Mouse (Mus musculus) right cerebral cortex, postnatal 36 days (tissue): ENCODE results near the gene Cckar.

Experiments
- DNase-seq, 2 experiments: peaks; one replicate each; pipeline ENCODE4 v3.0.0; 2022; ENCODE audit warnings: low spot score in 2 of 2, mixed read lengths in 1 of 2

Cckar gene

GRCm38 (mm10) chr5:53707235-53708177, at the start of gene Cckar:
TSS of gene Cckar (minus strand) at chr5:53707705.
- no peak for DNase-seq

GRCm38 (mm10) chr5:53744061-53744460, 36.6 kb upstream of the Cckar start:
- DNase-seq, result no peak

- DNase-seq, result no peak
Measured at GRCm38 (mm10) chr5:53732933-53733332, 25.4 kb upstream of the Cckar start.

GRCm38 (mm10) chr5:53727606-53728005, 20.1 kb upstream of the Cckar start:
- no peak for DNase-seq

GRCm38 (mm10) chr5:53726011-53726410, 18.5 kb upstream of the Cckar start:
- no peak for DNase-seq

GRCm38 (mm10) chr5:53716462-53716861, 9.0 kb upstream of the Cckar start:
- DNase-seq, result no peak

GRCm38 (mm10) chr5:53711277-53711676, 3.8 kb upstream of the Cckar start:
- DNase-seq, result no peak

- no peak for DNase-seq
Measured at GRCm38 (mm10) chr5:53708191-53708590, 686 bp upstream of the Cckar start.

- DNase-seq, result no peak
Measured at GRCm38 (mm10) chr5:53702686-53703085, 4.8 kb downstream of the Cckar start.

GRCm38 (mm10) chr5:53697794-53698193, 9.7 kb downstream of the Cckar start:
- DNase-seq, result no peak

GRCm38 (mm10) chr5:53696701-53697100, 10.8 kb downstream of the Cckar start:
- DNase-seq, result no peak

- DNase-seq, result no peak
Measured at GRCm38 (mm10) chr5:53692662-53693061, 14.8 kb downstream of the Cckar start.

- no peak for DNase-seq
Measured at GRCm38 (mm10) chr5:53692100-53692499, 15.4 kb downstream of the Cckar start.

- DNase-seq, result no peak
Measured at GRCm38 (mm10) chr5:53691577-53691976, 15.9 kb downstream of the Cckar start.

GRCm38 (mm10) chr5:53688326-53688725, 19.2 kb downstream of the Cckar start:
- DNase-seq, result no peak

GRCm38 (mm10) chr5:53686379-53686778, 21.1 kb downstream of the Cckar start:
- DNase-seq, result no peak

- no peak for DNase-seq
Measured at GRCm38 (mm10) chr5:53685623-53686022, 21.9 kb downstream of the Cckar start.

- no peak for DNase-seq
Measured at GRCm38 (mm10) chr5:53684417-53684816, 23.1 kb downstream of the Cckar start.

GRCm38 (mm10) chr5:53683916-53684315, 23.6 kb downstream of the Cckar start:
- no peak for DNase-seq

- DNase-seq, result peak; percentile 28 to 37
Measured at GRCm38 (mm10) chr5:53679651-53680050, 27.9 kb downstream of the Cckar start.

- no peak for DNase-seq
Measured at GRCm38 (mm10) chr5:53678036-53678767, 29.3 kb downstream of the Cckar start.

GRCm38 (mm10) chr5:53676671-53677070, 30.8 kb downstream of the Cckar start:
- DNase-seq, result no peak
